Mouse (Mus musculus) midbrain, embryonic 14.5 days (tissue): ENCODE measurements around the gene Rangap1. TPM values are rescaled to one million over a fixed set of nuclear protein-coding genes. Genes with fewer than 3 reads are reported as not detected.

Experiments
- ATAC-seq: fragments of 200-750 bp; cut with Nextera tagmentation; 2 replicates; pipeline ENCODE4 v1.8.0; 2017; ENCODE audit warnings: moderate number of reproducible peaks, moderate library complexity; ENCODE audit not compliant: low FRiP score, low TSS enrichment
- DNase-seq: peaks from one replicate; pipeline ENCODE4 v3.0.0-alpha.2; 2015
- H3K27ac ChIP-seq: fragments of 300-500 bp; sonication (generic); replicated peaks from 2 replicates; pipeline ENCODE4 v1.5.1; 2014; ENCODE audit warnings: mild to moderate bottlenecking, low read depth, low read length, moderate library complexity
- H3K27me3 ChIP-seq: fragments of 300-500 bp; sonication (generic); 2 replicates; pipeline ENCODE4 v1.6.1; 2014; ENCODE audit warnings: low read length, control low read depth, mixed read lengths; ENCODE audit not compliant: control insufficient read depth, insufficient read depth
- H3K36me3 ChIP-seq: fragments of 300-500 bp; sonication (generic); 2 replicates; pipeline ENCODE4 v1.6.1; 2014; ENCODE audit warnings: low read length, control low read depth; ENCODE audit not compliant: control insufficient read depth, insufficient read depth
- H3K4me1 ChIP-seq: fragments of 300-500 bp; sonication (generic); 2 replicates; pipeline ENCODE4 v1.6.1; 2014; ENCODE audit warnings: mild to moderate bottlenecking, antibody characterized with exemption, low read length, control low read depth; ENCODE audit not compliant: control insufficient read depth, insufficient read depth
- H3K4me2 ChIP-seq: fragments of 300-500 bp; sonication (generic); 2 replicates; pipeline ENCODE4 v1.6.1; 2014; ENCODE audit warnings: mild to moderate bottlenecking, low read length, moderate library complexity
- H3K4me3 ChIP-seq: fragments of 300-500 bp; sonication (generic); replicated peaks from 2 replicates; pipeline ENCODE4 v1.5.1; 2014; ENCODE audit warnings: low read depth, low read length
- H3K9ac ChIP-seq: fragments of 300-500 bp; sonication (generic); replicated peaks from 2 replicates; pipeline ENCODE4 v1.6.1; 2014; ENCODE audit warnings: mild to moderate bottlenecking, low read length, moderate library complexity
- H3K9me3 ChIP-seq: fragments of 300-500 bp; sonication (generic); 2 replicates; pipeline ENCODE4 v1.6.1; 2016; ENCODE audit warnings: low read length, control low read depth, mixed read lengths; ENCODE audit not compliant: control insufficient read depth
- WGBS: fragments of 180-500 bp; shearing (Covaris S2); extraction: QIAGEN DNeasy Blood & Tissue Kit; methylation state at CpG from one replicate; pipeline ENCODE4 v1.1.7; 2014; 5-methylcytosine and 5-hydroxymethylcytosine counted together
- polyA plus RNA-seq: library from polyadenylated mRNA; unstranded; fragments of >200 nt; fragmentation: Nextera tagmentation; extraction: Ambion mirVana; gene quantifications from 2 replicates; pipeline ENCODE4 v1.2.1, GENCODE M21; 2014

Rangap1 gene
- polyA plus RNA-seq, 1 experiment from 2014 or later = 118 TPM

DNA sequence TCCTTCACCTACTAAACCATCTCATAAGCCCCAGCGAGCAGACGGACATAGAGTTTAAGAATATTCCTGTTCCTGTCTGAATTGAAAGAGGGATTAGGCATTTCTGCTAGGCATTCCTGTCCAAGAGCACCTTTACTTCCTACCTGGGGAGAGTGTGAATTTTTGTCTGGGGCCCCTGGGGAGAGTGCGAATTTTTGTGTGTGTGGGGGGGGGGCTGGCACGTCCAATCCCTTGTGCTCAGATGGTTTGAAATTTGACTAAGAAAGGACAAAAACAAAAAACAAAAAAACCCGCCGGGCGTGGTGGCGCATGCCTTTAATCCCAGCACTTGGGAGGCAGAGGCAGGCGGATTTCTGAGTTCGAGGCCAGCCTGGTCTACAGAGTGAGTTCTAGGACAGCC is 82.0 kb downstream of the Rangap1 start:
- Histone ChIP-seq H3K27me3 (no peaks in the 10 kb centered on the region), H3K9ac (no peak overlapping the region), H3K36me3 (peaks cover 13% of the 10 kb centered on the region), H3K4me3 (peak overlapping the region; percentile 85), H3K27ac (no peak overlapping the region), H3K4me2 (peak overlapping the region; percentile 86), H3K9me3 (no peaks in the 10 kb centered on the region), H3K4me1 (peaks cover 9% of the 10 kb centered on the region; the same call in 1 of the 2 replicates)
- WGBS = 70% methylated on average over 10 of the region's 10 CpGs
- DNase-seq (no peak), ATAC-seq (0 out of 2 replicates have a peak, but pooled peaks have one; percentile 2)

DNA sequence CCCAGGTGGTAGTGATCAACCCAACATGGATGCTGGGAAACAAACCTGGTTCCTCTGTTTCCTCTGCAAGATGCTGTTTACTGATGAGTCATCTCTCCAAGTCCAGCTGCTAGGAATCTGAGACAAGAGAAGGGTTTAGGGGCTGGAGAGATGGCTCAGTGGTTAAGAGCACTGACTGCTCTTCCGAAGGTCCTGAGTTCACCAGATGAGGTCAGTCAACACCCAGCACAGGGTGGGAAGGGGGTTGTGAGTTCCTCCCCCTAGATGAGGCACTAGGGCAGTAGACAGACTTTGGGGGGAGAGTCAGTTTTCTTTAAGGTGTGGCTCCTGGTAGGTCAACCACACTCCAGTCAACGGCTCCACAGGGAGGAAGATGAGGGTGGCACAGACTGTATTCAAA is 83.6 kb downstream of the Rangap1 start:
- ATAC-seq = no peak
- Histone ChIP-seq H3K27ac (no peak overlapping the region), H3K4me2 (no peak overlapping the region), H3K9me3 (no peaks in the 10 kb centered on the region), H3K4me3 (no peak overlapping the region), H3K9ac (no peak overlapping the region), H3K27me3 (no peaks in the 10 kb centered on the region), H3K36me3 (no peaks in the 10 kb centered on the region), H3K4me1 (peaks cover 9% of the 10 kb centered on the region; the same call in 1 of the 2 replicates)
- DNase-seq = no peak
- whole genome bisulfite sequencing = 86% methylated on average over 2 of the region's 2 CpGs

Other genes starting within 250 kb of the Rangap1 start
- 22.3 and 28.5 TPM in 2 replicates for gene Ep300, start 160.2 kb downstream of the Rangap1 start, polyA plus RNA-seq
- 25.4 and 29.0 TPM in 2 replicates for gene L3mbtl2, start 81.6 kb downstream of the Rangap1 start, polyA plus RNA-seq
- 25.2 and 34.8 TPM in 2 replicates for gene Chadl, start 48.2 kb downstream of the Rangap1 start, polyA plus RNA-seq
- 61.2 and 63.8 TPM in 2 replicates for gene Zc3h7b, start 473 bp downstream of the Rangap1 start, polyA plus RNA-seq
- 12.9 and 19.6 TPM in 2 replicates for gene Tef, start 56.9 kb upstream of the Rangap1 start, polyA plus RNA-seq
- gene Tob2, start 113.3 kb upstream of the Rangap1 start, polyA plus RNA-seq = 11.7 and 14.4 TPM in 2 replicates
- gene Phf5a, start 126.4 kb upstream of the Rangap1 start, polyA plus RNA-seq = 139 and 149 TPM in 2 replicates
- 211 and 221 TPM in 2 replicates for gene Aco2, start 126.8 kb upstream of the Rangap1 start, polyA plus RNA-seq
- 67.7 and 74.2 TPM in 2 replicates for gene Polr3h, start 180.7 kb upstream of the Rangap1 start, polyA plus RNA-seq
- 167 and 188 TPM in 2 replicates for gene Csdc2, start 191.2 kb upstream of the Rangap1 start, polyA plus RNA-seq
- 67.1 and 94.5 TPM in 2 replicates for gene Pmm1, start 215.4 kb upstream of the Rangap1 start, polyA plus RNA-seq
- gene 1700029P11Rik, start 235.0 kb upstream of the Rangap1 start, polyA plus RNA-seq = not detected in 2 replicates
- gene Xrcc6, start 242.3 kb upstream of the Rangap1 start, polyA plus RNA-seq = 28.3 and 36.9 TPM in 2 replicates